Mouse (Mus musculus): ENCODE measurements around the gene Gm12355.

GRCm38 (mm10) chr11:98583265-98583552 is 42.3 kb downstream of the Gm12355 start:
- TF ChIP-seq CTCF (IDR thresholded peaks at IDR 0.05; ENCODE audit: borderline replicate concordance, insufficient read depth, low read depth, low read length) (no peak), POLR2A (IDR thresholded peaks at IDR 0.05; ENCODE audit: borderline replicate concordance, insufficient read depth, low read length) (no peak)
